Mouse (Mus musculus) ES-E14 (cell line): Measurements from ENCODE around the gene Rbbp8nl. TPM values are rescaled to one million over a fixed set of nuclear protein-coding genes. Genes with fewer than 3 reads are reported as not detected.
A peak's percentile ranks its signal among the peaks of the same experiment; 100 is the strongest.

ENCODE experiments used
- DNase-seq: peaks from one replicate; pipeline ENCODE4 v3.0.0-alpha.2; 2013; ENCODE audit warnings: low read depth, low spot score
- H3K27ac ChIP-seq: 2 replicates; pipeline ENCODE4 v1.5.1; 2012; ENCODE audit warnings: low read depth, mild to moderate bottlenecking, low read length, moderate library complexity, mixed read lengths; ENCODE audit not compliant: poor library complexity, insufficient read depth, severe bottlenecking
- H3K36me3 ChIP-seq: 2 replicates; pipeline ENCODE4 v1.6.1; 2012; ENCODE audit warnings: mild to moderate bottlenecking, low read length, moderate library complexity, mixed read lengths; ENCODE audit not compliant: control insufficient read depth, poor library complexity, insufficient read depth, severe bottlenecking
- H3K4me1 ChIP-seq, 2 experiments: fragments of 150-350 bp in 1 of 2; sonication (generic) in 1 of 2; 2 replicates each; pipeline ENCODE4 v1.6.1; 2012; ENCODE audit warnings: low read length in 2 of 2, mild to moderate bottlenecking in 1 of 2, mixed read lengths in 1 of 2; ENCODE audit not compliant: control insufficient read depth in 2 of 2, insufficient read depth in 2 of 2, poor library complexity in 1 of 2
- H3K4me3 ChIP-seq, 2 experiments: fragments of 150-350 bp in 1 of 2; sonication (generic) in 1 of 2; 2 replicates each; pipeline ENCODE4 v1.5.1; 2012; ENCODE audit warnings: low read length in 2 of 2, low read depth in 1 of 2, mild to moderate bottlenecking in 1 of 2, mixed read lengths in 1 of 2; ENCODE audit not compliant: insufficient read depth in 1 of 2, poor library complexity in 1 of 2, severe bottlenecking in 1 of 2
- H3K9ac ChIP-seq: 2 replicates; pipeline ENCODE4 v1.6.1; 2012; ENCODE audit warnings: low read depth, mild to moderate bottlenecking, low read length, mixed read lengths; ENCODE audit not compliant: poor library complexity, insufficient read depth, severe bottlenecking
- H3K9me3 ChIP-seq: fragments of 150-350 bp; sonication (generic); 2 replicates; pipeline ENCODE4 v1.6.1; 2012; ENCODE audit warnings: low read depth, mild to moderate bottlenecking, low read length; ENCODE audit not compliant: control insufficient read depth, insufficient read depth
- CHD2 ChIP-seq: IDR thresholded peaks from 2 replicates; pipeline ENCODE4 v1.6.1; 2014; ENCODE audit warnings: mild to moderate bottlenecking, low read depth, low read length, inconsistent platforms
- HCFC1 ChIP-seq: IDR thresholded peaks from 2 replicates; pipeline ENCODE4 v1.6.1; 2012; ENCODE audit warnings: low read length, inconsistent platforms, borderline replicate concordance; ENCODE audit not compliant: insufficient read depth
- MAFK ChIP-seq: IDR thresholded peaks from 2 replicates; pipeline ENCODE4 v1.6.1; 2014; ENCODE audit warnings: mild to moderate bottlenecking, low read depth, low read length, inconsistent platforms; ENCODE audit not compliant: insufficient read depth
- ZC3H11A ChIP-seq: IDR thresholded peaks from 2 replicates; pipeline ENCODE4 v1.6.1; 2012; ENCODE audit warnings: low read depth, mild to moderate bottlenecking, inconsistent platforms, low read length, borderline replicate concordance
- ZNF384 ChIP-seq: IDR thresholded peaks from 2 replicates; pipeline ENCODE4 v1.6.1; 2012; ENCODE audit warnings: low read depth, low read length, inconsistent platforms
- in situ Hi-C, 2 experiments: fragments of 600-800 bp; cut with MboI; formaldehyde crosslinking; loops; one replicate each; pipeline ENCODE4 v1.15.1; 2025; ENCODE audit warnings: low sequenced_read_pairs in 2 of 2, inconsistent platforms in 1 of 2; ENCODE audit not compliant: unreplicated experiment in 2 of 2
- total RNA-seq: library from RNA; depleted of rRNA; stranded (reverse); fragments of 300-350 nt; gene quantifications from 2 replicates; pipeline ENCODE4 v1.2.3, GENCODE M21; 2012

Rbbp8nl gene
- total RNA-seq, 1 experiment = 0.54 TPM

- no peak for DNase-seq
- H3K27ac ChIP-seq = no peak overlapping the region
- peaks cover 5 to 18% of the 10 kb centered on the region in 2 experiments for H3K4me1 ChIP-seq
- no peak overlapping the region for H3K4me3 ChIP-seq
- in situ Hi-C loops = no loop called here
- no peaks in the 10 kb centered on the region for H3K9me3 ChIP-seq
- TF ChIP-seq MAFK = no peak
- no peak for TF ChIP-seq ZC3H11A
- no peak for TF ChIP-seq CHD2
- no peak for TF ChIP-seq ZNF384
- no peak for TF ChIP-seq HCFC1
- H3K9ac ChIP-seq = no peak overlapping the region
- H3K36me3 ChIP-seq = no peaks in the 10 kb centered on the region
Measured at GRCm38 (mm10) chr2:180247916-180248315, 41.8 kb downstream of the Rbbp8nl start.

GRCm38 (mm10) chr2:180243108-180243507 is 46.6 kb downstream of the Rbbp8nl start:
- H3K27ac ChIP-seq = no peak overlapping the region
- H3K9me3 ChIP-seq = no peaks in the 10 kb centered on the region
- TF ChIP-seq CHD2 (no peak), MAFK (no peak), ZNF384 (no peak), ZC3H11A (no peak), HCFC1 (no peak)
- no peaks in the 10 kb centered on the region for H3K36me3 ChIP-seq
- no peak for DNase-seq
- no peak overlapping the region for H3K9ac ChIP-seq
- no peak overlapping the region for H3K4me3 ChIP-seq
- in situ Hi-C loops = no loop called here
- peaks cover 2 to 4% of the 10 kb centered on the region in 2 experiments; a peak in 3 of 4 replicates for H3K4me1 ChIP-seq

- Histone ChIP-seq H3K4me3 (no peak overlapping the region), H3K36me3 (no peaks in the 10 kb centered on the region), H3K9me3 (no peaks in the 10 kb centered on the region), H3K27ac (peak overlapping the region; percentile 67; the same call in 1 of the 2 replicates), H3K9ac (no peak overlapping the region), H3K4me1 (peaks cover 12 to 36% of the 10 kb centered on the region in 2 experiments)
- no peak for TF ChIP-seq HCFC1
- no peak for TF ChIP-seq ZC3H11A
- no peak for TF ChIP-seq CHD2
- no peak for TF ChIP-seq ZNF384
- TF ChIP-seq MAFK = no peak
- in situ Hi-C loops = no loop called here
- no peak for DNase-seq
Measured at GRCm38 (mm10) chr2:180238591-180238990, 51.1 kb downstream of the Rbbp8nl start.

GRCm38 (mm10) chr2:180237601-180238345 is 51.9 kb downstream of the Rbbp8nl start:
- no peak for DNase-seq
- Histone ChIP-seq H3K27ac (peak overlapping the region; percentile 94), H3K4me1 (peaks cover 12 to 36% of the 10 kb centered on the region in 2 experiments), H3K36me3 (no peaks in the 10 kb centered on the region), H3K4me3 (no peak overlapping the region), H3K9me3 (no peaks in the 10 kb centered on the region), H3K9ac (peak overlapping the region; percentile 54; the same call in 1 of the 2 replicates)
- TF ChIP-seq ZNF384 (peak; percentile 55; the same call in 1 of the 2 replicates), ZC3H11A (no peak)
- in situ Hi-C loops = no loop called here

GRCm38 (mm10) chr2:180236930-180237329 is 52.7 kb downstream of the Rbbp8nl start:
- peaks cover 12 to 36% of the 10 kb centered on the region in 2 experiments for H3K4me1 ChIP-seq
- H3K9me3 ChIP-seq = no peaks in the 10 kb centered on the region
- DNase-seq = no peak
- H3K36me3 ChIP-seq = no peaks in the 10 kb centered on the region
- H3K27ac ChIP-seq = peak overlapping the region; percentile 94
- H3K4me3 ChIP-seq = no peak overlapping the region
- TF ChIP-seq CHD2 = no peak
- no peak for TF ChIP-seq HCFC1
- no peak for TF ChIP-seq ZC3H11A
- TF ChIP-seq MAFK = no peak
- no peak for TF ChIP-seq ZNF384
- H3K9ac ChIP-seq = peak overlapping the region; percentile 54; the same call in 1 of the 2 replicates
- in situ Hi-C loops = no loop called here
